Mouse (Mus musculus) cerebellum, adult (tissue): ENCODE data around the gene Mrps5.
"Not testable (repeated sequence)": the region's sequence is repeated elsewhere in the genome, so short reads cannot be mapped to it uniquely, and the experiment has no call there.

Source experiments
- ATAC-seq: cut with Nextera tagmentation; 2 replicates; pipeline ENCODE4 v1.9.2; 2017; ENCODE audit warnings: mild to moderate bottlenecking, moderate library complexity, mixed read lengths; ENCODE audit not compliant: insufficient number of reproducible peaks, low FRiP score, low TSS enrichment

Mrps5 gene

DNA sequence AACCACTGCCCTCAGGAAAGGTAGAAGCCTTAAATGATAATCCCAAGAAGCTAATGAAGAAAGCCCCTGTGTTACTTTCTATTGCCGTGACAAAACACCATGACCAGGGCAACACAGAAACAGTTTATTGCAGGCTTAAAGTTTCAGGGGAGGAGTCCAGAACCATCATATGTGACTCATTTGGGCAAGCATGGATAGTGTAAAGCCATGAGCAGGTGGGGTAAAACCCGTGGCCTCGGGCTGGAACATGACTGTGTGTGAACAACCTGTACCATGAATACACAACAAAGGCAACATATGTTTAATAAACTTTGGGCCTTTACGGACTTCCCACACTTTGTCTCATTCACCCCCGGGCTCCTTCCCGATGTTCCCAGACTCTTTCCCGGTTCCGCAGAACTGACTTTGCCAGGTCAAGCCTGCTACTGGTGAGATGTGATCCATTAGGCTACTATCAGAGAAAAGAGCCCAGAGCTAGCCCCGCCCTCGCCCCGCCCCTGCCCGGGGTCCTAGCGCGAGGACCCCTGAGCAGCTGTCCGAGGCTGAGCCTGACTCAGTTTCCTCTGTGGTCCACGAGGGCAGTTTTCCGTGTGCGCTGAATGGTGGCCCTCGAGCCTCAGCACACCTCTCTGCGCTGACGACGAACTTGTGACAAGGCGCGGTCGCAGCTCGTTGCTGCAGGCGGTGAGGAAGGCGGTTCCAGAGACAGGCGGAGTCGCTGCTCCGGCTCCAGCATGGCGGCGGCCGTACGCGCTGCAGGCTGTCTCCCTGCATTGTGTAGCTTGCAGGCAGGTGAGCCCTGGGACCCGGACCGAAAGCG lies at the start of gene Mrps5, which contains the start of gene Zfp661:
Mrps5 (plus strand) TSS at position 529 of the 820 bp plus-strand sequence.
Zfp661 (minus strand) TSS at position 401 of the 820 bp plus-strand sequence.
- peak; percentile 60 for ATAC-seq

DNA sequence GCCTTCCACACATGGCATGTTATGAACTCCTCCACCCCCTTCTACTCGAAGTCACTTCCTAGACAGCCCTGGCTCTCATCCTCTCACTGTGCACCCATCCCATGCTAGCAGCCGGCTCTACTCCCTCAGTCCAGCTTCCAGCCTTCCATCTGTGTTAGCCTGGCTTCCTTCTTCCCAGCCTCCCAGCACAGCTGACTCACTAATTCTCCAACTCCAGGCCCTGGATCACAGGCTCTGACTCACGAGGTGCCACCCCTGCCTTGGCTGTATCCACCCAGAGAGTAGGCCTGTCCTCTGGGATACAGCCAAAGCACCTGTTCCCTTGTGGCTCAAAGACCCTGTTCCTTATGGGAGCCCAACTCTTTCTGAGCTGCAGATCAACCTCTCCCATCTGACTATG lies 49.5 kb upstream of the Mrps5 start:
- ATAC-seq = no peak

DNA sequence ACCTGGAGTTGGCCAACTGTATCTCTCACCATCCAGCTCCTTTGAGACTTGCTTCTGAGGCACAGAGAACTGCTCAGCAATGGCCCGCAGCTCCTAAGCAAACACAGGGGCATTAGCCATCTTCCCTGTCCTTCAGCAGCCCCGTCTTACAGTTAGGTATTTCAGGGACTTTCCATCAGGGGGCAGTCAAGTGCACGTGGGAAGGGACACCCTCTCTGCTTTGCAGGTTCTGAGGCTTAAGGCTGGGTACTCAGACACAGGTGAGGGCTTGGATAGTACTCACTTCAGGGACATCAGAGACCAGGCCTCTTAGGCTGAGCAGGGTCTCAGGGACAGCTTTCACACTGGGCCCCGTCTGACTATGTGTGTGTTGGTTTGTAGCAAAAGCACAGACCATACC lies 47.5 kb upstream of the Mrps5 start:
- ATAC-seq = peak; percentile 28; the same call in 1 of the 2 replicates

DNA sequence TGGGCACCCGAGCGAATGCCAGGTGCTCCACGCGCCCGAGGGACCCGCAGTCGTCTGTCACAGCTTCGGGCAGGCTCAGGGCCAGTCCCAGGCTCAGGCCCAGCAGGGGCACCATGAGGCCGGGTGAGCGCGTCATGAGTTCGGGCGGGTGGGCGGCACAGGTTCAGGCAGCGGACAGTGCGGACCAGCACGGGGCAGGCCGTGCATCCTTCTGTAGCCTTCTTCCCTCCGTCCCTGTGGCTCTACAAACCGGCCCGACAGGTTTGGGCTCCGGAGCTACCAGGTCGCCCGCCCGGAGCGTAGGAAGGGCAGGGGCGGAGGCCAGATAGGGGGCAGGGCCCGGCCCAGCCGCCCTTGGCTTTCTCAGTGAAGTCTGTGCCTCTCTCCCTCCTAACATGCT lies 45.8 kb upstream of the Mrps5 start, which contains the start of gene Prom2:
Prom2 (minus strand) TSS at position 283 of the 400 bp plus-strand sequence.
- peak; percentile 22; the same call in 1 of the 2 replicates for ATAC-seq

DNA sequence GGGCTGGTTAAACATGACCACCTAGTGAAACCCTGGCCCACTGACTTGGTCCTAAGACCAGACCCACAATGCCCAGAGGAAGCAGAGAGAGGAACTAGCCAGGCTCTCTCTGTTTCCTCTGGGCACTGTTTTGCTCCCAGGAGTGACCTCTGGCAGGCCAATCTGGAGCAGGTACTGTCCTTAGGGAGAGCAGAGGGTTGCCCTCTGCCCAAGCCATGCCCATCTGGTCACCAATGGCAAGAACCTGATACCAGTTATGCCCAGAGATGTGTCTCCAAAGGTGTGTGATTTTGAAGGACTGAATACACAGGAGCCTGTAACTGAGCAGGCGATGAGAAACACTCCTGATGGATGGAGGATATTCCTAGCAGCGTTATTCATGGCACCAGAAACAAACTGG lies 45.3 kb upstream of the Mrps5 start:
- 0 out of 2 replicates have a peak, but pooled peaks have one; percentile 17 for ATAC-seq

DNA sequence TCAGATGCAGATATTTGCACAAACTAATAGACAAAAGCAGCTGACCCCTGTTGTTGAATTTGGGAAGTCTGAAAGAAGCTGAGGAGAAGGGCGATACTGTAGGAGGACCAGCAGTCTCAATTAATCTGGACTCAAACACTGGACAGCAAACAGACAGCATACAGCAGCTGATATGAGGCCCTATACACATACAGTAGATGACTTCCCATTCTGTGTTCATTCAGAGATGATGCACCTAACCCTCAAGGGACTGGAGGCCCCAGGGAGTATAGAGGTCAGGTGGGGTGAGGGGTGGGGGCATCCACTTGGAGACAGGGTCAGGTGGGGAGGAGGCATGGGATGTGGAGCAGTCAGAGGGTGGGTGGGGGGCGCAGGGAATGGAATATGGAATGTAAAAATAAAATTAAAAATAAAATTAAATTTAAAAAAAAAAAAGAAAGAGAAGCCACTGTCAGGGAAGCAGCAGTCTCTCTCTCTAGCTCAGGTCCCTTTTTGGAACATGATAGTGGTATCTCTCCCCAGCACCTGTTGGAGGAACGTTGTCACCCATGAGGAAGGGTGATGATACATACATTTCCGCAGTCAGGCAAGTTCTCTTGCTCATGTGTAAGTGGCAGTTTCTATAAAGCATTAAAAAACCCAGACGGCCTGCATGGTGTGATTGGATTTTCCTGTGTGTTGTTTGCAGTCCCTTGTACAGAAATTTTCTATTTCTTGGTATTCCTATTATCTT lies 38.5 kb upstream of the Mrps5 start:
- no peak for ATAC-seq

DNA sequence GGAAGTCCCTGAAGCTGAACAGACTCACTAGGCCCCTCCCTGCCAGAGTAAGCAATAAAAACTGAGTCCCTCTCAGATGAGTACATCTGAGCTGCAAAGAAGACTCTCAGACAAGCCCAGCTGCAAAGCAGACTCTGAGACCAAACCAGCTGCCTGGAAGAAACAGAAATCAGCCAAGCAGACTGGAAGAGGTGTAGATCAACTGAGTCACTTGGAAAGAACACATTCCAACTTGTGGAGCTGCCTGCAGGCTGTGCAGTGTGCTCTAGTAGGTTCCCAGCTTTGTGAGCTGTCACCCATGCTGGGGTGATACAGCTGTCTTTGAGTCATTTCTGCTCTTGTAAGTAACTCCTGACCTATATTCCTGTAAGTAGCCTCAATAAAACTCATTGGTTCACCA lies 37.3 kb upstream of the Mrps5 start:
- no peak for ATAC-seq

DNA sequence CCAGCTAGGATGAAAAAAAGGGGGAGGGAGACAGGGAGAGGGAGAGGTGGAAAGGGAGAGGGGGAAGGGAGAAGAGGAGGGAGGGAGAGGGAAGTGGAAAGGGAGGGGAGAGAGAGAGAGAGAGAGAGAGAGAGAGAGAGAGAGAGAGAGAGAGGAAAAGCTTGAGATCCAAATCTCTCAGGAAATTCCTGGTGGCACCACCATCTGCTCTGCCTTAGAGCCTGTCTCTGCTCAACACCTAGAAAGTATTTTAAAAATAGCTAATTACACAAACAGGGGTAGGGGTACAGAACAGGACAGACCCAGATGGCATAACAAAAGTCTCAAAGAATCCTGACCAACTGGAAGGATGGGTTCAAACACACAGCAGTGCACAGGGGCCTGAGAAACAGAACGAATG lies 36.6 kb upstream of the Mrps5 start:
- peak; percentile 41; the same call in 1 of the 2 replicates for ATAC-seq

DNA sequence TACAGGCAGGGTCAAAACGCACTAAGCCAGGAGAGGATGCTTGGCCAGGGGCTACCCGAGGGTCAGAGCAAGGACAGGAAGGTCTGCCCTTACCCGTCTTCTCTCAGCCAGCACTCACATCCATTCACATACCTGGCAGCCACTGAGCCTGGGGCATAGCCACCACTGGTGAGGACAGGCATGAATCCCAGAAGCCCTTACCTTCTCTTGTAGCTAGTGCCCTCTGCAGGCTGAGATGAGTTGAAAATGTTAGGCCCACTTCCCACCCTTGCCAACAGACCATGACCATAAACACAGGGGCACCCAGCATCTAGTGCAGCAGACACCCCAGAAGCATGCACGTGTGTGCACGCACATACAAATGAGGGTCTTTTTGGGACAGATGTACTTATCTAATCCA lies 35.9 kb upstream of the Mrps5 start:
- ATAC-seq = peak; percentile 86

DNA sequence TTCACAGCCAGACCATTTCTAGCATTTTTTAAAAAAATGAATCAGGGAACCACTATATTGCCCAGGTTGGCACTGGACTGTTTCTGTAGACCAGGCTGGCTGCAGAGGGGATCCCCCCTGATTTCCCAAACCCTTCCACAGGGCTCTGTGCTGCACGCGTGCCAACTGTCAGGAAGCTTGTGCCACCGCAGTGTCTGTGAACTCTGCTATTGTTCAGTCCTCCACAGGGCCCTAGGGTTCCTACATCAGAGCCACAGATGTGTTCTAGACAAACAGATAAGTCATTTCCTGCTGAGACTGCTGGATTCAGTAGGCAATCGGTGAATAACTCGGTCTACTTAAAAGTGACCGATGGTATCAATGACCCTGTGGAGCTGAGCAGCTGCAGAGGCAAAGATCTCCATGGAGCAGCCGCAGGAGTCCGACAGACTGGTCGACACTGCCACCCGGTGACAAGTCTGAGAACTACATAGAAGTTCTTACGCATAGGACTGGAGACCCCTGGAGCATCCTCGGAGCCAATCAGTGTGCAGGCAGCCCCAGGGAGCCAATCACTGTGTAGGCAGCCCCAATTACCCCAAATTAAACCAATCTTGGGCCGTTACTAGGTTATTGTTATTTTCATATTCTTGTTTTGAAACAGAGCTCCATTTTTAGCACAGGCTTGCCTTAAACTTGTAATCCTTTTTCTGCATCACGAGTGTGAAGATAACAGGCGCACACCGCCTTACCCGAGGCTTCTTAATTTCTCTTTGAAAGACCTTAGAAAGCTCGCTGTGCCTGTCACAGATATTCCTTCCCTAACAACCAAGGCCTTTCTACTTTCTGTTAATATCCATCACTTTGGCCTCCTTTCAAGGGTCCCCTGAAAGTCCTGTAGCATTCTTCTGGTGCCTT lies 27.7 kb upstream of the Mrps5 start:
- ATAC-seq = peak; percentile 90

DNA sequence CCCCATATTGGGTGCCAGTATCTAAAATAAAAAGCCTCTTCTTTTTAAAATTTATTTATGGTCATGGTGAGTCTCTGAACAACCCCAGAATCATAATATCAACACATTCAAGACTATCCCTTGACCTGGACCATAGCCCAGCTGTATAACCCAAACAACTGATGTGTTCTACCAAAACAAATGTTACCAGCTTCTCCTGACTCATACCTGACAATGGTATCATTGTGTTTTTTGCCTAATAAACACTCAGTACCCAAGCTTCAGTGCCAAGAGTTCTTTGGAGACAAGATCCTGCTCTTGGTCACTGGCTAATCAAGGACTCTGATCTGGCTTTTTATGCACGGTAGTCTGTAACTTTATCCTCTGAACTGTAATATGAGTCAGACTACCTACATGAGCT lies 13.7 kb upstream of the Mrps5 start:
- ATAC-seq = no peak

DNA sequence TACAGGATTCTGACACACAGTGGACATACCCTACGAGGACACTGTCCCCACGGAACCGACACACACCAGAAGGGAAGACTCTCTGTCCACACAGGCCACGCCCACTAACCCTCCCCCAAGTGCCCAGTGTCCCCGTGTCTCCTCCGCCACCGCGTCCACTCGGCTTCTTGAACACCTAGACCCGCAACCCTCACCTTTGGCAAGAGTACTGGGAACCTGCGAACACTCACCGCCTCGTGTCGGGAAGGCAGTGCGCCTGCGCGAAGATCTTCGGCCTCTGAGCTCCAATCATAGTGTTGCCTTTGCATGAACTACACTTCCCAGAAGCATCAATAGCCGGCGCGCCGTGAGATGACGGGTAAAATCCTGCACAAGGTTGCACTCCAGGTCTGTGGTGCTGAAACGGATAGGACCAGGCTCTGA lies 2.6 kb upstream of the Mrps5 start:
- peak; percentile 90 for ATAC-seq

DNA sequence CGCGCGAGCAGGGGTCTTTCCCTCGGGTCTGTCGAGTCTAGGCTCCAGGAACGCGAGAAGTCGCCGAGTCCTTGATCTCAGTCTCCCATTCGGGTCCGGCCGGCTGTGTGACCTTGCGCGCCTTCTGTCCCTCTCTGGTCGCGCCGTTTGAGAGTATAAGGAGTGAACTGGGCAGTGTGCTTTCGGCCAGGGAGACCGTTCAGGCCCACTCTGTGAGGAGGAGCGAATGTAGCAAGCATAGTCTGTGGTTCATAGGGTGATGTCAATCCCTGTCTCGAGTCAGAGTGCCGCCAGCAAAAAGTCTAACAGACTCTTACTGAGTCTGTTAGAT lies 457 bp downstream of the Mrps5 start:
- no peak for ATAC-seq

DNA sequence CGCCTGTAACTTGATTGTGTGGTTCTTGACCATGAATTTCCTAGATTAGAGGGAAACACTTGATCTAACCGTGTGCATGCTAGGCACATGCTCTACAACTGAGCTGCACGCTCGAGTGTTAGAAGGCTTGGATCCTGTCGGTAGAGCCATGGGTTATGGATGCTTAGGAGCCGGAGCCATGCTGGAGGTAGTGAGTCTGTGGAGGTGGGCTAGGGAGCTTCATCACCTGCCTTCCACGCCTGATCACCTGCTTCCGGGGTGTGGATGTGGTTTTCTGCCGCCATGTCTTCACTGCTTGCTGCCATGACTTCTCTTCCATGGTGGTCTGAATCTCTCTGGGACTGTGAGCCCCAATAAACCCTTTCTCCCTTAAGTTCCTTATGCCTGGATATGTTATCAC lies 1.9 kb downstream of the Mrps5 start:
- no peak for ATAC-seq

DNA sequence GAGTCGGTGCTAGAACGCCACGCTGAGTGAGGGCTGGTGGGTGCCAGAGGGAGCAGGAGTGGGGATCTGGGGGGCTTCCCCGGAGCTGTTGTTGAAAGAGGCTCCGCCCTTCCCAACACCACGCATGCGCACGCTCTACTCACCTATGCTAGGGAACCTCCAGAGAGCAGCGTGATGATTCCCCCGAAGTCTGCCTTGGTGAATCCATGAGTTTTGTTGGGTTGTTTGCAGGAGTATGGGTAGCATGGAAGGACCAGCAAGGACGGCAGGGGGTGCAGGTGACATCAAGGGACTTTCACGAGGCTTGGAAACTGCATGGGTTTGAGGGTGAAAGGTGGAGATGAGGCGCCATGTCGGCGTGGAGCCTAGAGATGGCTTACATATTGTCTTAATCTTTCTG lies 3.2 kb downstream of the Mrps5 start:
- no peak for ATAC-seq

DNA sequence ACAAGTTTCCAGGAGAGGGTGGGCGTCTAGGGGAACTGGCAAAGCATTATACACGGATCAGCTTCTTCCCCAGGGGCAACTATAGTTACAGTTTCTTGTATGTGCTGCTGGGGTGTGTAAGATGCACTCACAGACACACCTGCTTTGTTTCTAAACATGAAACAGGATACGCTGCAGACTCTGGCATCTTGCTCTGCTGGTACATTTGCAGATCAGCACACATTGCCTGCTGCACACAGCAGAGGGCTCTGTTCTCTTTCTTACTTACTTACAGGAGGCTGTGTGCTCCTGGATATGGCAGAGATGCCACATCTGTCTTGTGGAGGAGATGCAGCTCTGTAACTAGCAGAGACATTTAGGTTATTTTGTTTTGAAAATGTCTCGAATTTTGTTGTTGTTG lies 3.8 kb downstream of the Mrps5 start:
- ATAC-seq = no peak

DNA sequence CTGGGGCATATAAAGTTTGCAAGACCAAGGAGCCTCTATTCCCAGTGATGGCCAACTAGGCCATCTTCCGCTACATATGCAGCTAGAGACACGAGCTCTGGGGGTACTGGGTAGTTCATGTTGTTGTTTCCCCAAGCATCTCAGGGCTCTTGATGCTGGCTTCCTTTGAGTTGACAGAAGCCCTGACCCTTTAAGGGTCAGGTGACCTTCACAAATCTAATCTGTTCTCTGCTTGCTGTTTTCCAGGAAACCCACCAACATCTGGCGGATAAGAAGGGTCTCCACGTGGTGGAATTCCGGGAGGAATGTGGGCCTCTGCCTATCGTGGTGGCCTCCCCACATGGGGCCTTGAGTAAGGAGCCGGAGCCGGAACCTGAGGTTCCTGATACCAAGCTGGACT lies 16.4 kb downstream of the Mrps5 start:
- not testable (repeated sequence) for ATAC-seq

DNA sequence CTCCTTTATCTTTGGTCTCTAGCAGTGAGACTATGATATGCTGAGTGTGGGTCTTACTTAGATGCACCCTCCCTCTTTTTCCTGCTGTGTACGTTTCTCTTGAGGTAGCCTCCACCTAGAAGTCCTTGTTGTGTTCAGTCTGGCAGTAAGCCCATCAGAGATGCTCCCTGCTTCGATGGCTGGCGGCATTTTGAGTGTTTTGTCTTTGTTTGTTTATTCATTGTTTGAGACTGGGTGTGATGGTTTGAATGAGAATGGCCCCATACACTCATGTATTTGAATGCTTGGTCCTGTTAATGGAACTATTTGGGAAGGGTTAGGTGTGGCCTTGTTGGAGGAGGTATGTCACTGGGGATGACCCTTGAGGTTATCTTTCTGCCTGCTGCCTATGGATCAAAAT lies 18.2 kb downstream of the Mrps5 start:
- no peak for ATAC-seq

DNA sequence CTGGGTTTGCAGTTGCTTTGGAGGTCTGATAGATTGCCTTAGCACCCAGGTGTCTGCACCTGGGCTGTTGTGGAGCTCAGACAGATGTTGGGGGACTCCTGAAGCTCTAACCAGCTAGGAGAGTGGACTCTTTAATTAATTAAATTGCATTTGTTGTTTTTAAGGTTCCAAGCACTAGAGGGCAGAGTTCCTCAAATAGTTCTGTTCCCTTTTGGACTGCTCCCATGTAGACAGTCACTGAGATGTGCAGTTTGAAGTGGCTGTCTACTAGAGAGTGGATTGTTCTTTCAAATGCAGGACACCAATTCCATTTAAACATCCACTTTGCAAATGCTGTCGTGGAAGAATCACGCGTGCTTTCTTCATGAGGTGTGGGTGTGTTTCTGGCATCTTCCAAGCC lies 21.2 kb downstream of the Mrps5 start:
- ATAC-seq = no peak

DNA sequence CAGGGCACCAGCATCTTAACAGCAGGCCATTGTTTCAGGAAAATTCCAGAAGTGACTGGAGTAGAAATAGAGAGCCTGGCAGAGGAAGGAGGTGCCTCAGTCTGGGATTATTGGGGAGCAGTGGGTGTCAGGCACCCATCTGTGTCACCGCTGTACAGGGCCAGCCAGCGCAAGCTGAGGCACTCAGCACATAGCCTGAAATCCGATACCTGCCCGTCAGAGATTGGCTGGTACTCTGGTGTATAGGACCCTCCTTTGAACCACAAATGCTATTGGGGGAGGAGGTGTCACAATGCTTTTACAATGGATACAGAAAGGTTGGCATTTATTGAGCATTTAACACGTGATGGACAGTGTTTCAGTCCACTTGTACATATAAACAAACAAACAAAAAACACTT lies 22.0 kb downstream of the Mrps5 start:
- no peak for ATAC-seq

DNA sequence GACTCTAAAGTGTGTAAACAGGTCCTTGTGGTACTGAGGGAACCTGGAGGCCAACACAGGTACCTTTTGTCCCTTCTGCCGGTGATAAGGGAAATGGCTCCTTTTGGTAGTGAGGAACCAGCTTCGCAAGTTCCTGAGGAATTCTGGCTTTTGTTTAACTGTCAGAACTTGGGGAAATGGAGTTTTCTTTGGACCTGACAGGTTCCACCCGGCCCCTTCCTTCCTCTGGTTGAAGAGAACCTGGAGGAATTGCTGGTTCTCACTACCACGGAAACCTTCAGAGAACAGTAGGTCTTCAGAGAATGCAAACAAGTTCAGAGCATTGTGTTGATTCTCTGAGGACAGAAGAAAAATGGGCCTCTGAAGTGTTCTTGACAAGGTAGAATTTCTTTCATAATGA lies 24.4 kb downstream of the Mrps5 start:
- ATAC-seq = no peak
